Mouse (Mus musculus): ENCODE data around the gene Nhsl1. TPM values are rescaled to one million over a fixed set of nuclear protein-coding genes. Genes with fewer than 3 reads are reported as not detected.
A peak's percentile ranks its signal among the peaks of the same experiment; 100 is the strongest.

Nhsl1 gene
- total RNA-seq, 2 experiments from 2014 or later: 23.7 to 28.9 TPM

- no peak for TF ChIP-seq CTCF (IDR thresholded peaks at IDR 0.05)
- intact Hi-C loops (cut with DNase I): loop anchor here (5.0 to 10.0 kb wide), 2 partner anchors 62 to 291 kb away; partner anchors contain the start of gene Arfgef3
- H3K4me3 ChIP-seq: no peak overlapping the region
- H3K27ac ChIP-seq: no peak overlapping the region
- DNase-seq (ENCODE audit: extremely low spot score in 1 of 2, low spot score in 2 of 2): no peak
Observed at GRCm38 (mm10) chr10:18454161-18454560, 135.4 kb downstream of the Nhsl1 start.

GRCm38 (mm10) chr10:18455301-18455920 lies 136.6 kb downstream of the Nhsl1 start:
- intact Hi-C loops (cut with DNase I): loop anchor here (10.0 kb wide), 1 partner anchor 289 kb away; the partner anchor contains the start of gene Arfgef3
- Histone ChIP-seq H3K27ac (no peak overlapping the region), H3K4me3 (no peak overlapping the region)
- no peak for DNase-seq (ENCODE audit: extremely low spot score in 1 of 2, low spot score in 2 of 2)
- no peak for TF ChIP-seq CTCF (IDR thresholded peaks at IDR 0.05)

GRCm38 (mm10) chr10:18457808-18458475 lies 139.2 kb downstream of the Nhsl1 start:
- intact Hi-C loops (cut with DNase I): loop anchor here (10.0 kb wide), 1 partner anchor 287 kb away; the partner anchor contains the start of gene Arfgef3

GRCm38 (mm10) chr10:18461336-18461735 lies 142.6 kb downstream of the Nhsl1 start:
- no peak for DNase-seq (ENCODE audit: extremely low spot score in 1 of 2, low spot score in 2 of 2)
- no peak overlapping the region for H3K4me3 ChIP-seq
- intact Hi-C loops (cut with DNase I): no loop called here
- H3K27ac ChIP-seq: no peak overlapping the region
- TF ChIP-seq CTCF (IDR thresholded peaks at IDR 0.05): no peak

More at GRCm38 (mm10) chr10:18457808-18458475, 139.2 kb downstream of the Nhsl1 start:
- H3K27ac ChIP-seq: no peak overlapping the region
- TF ChIP-seq CTCF (IDR thresholded peaks at IDR 0.05): no peak
- H3K4me3 ChIP-seq: no peak overlapping the region; the same call in 1 of the 2 replicates
- no peak for DNase-seq (ENCODE audit: extremely low spot score in 1 of 2, low spot score in 2 of 2)

GRCm38 (mm10) chr10:18463071-18463841 lies 144.5 kb downstream of the Nhsl1 start:
- intact Hi-C loops (cut with DNase I): no loop called here
- no peak overlapping the region for H3K4me3 ChIP-seq
- no peak for DNase-seq (ENCODE audit: extremely low spot score in 1 of 2, low spot score in 2 of 2)
- TF ChIP-seq CTCF (IDR thresholded peaks at IDR 0.05): no peak
- no peak overlapping the region for H3K27ac ChIP-seq

GRCm38 (mm10) chr10:18468396-18468795 lies 149.6 kb downstream of the Nhsl1 start:
- TF ChIP-seq CTCF (IDR thresholded peaks at IDR 0.05): no peak
- intact Hi-C loops (cut with DNase I): no loop called here
- DNase-seq (ENCODE audit: extremely low spot score in 1 of 2, low spot score in 2 of 2): no peak
- Histone ChIP-seq H3K4me3 (no peak overlapping the region), H3K27ac (no peak overlapping the region)

GRCm38 (mm10) chr10:18469279-18470135 lies 150.7 kb downstream of the Nhsl1 start:
- intact Hi-C loops (cut with DNase I): no loop called here
- no peak for DNase-seq (ENCODE audit: extremely low spot score in 1 of 2, low spot score in 2 of 2)
- no peak for TF ChIP-seq CTCF (IDR thresholded peaks at IDR 0.05)
- Histone ChIP-seq H3K4me3 (peak overlapping the region; percentile 31), H3K27ac (no peak overlapping the region)

GRCm38 (mm10) chr10:18470351-18471060 lies 151.7 kb downstream of the Nhsl1 start:
- Histone ChIP-seq H3K27ac (no peak overlapping the region), H3K4me3 (no peak overlapping the region)
- no peak for TF ChIP-seq CTCF (IDR thresholded peaks at IDR 0.05)
- no peak for DNase-seq (ENCODE audit: extremely low spot score in 1 of 2, low spot score in 2 of 2)
- intact Hi-C loops (cut with DNase I): no loop called here

- Histone ChIP-seq H3K4me3 (no peak overlapping the region), H3K27ac (no peak overlapping the region)
- no peak for DNase-seq (ENCODE audit: extremely low spot score in 1 of 2, low spot score in 2 of 2)
- no peak for TF ChIP-seq CTCF (IDR thresholded peaks at IDR 0.05)
- intact Hi-C loops (cut with DNase I): no loop called here
Observed at GRCm38 (mm10) chr10:18471648-18472047, 152.9 kb downstream of the Nhsl1 start.

- intact Hi-C loops (cut with DNase I): no loop called here
- Histone ChIP-seq H3K4me3 (no peak overlapping the region), H3K27ac (no peak overlapping the region)
- no peak for TF ChIP-seq CTCF (IDR thresholded peaks at IDR 0.05)
- no peak for DNase-seq (ENCODE audit: extremely low spot score in 1 of 2, low spot score in 2 of 2)
Observed at GRCm38 (mm10) chr10:18475126-18475525, 156.3 kb downstream of the Nhsl1 start.

- no peak for DNase-seq (ENCODE audit: extremely low spot score in 1 of 2, low spot score in 2 of 2)
- no peak overlapping the region for H3K27ac ChIP-seq
Observed at GRCm38 (mm10) chr10:18478294-18478693, 159.5 kb downstream of the Nhsl1 start.

More at GRCm38 (mm10) chr10:18478294-18478693, 159.5 kb downstream of the Nhsl1 start:
- no peak overlapping the region for H3K4me3 ChIP-seq
- no peak for TF ChIP-seq CTCF (IDR thresholded peaks at IDR 0.05)
- intact Hi-C loops (cut with DNase I): no loop called here
